ENCODE assay signal across 8 mouse cellular contexts in genomic region chr12:117688655-117689548, GRCm38 (mm10).
DNase-seq lines count a peak whose midpoint lies in the region; ATAC-seq and TF ChIP-seq lines count a peak whose summit lies in the region.

No protein-coding gene starts in this region.

- H3K36me3 ChIP-seq in forebrain, embryonic 14.5 days (ENCODE audit: control insufficient read depth, insufficient read depth, low read length): no peaks in the 10 kb centered on the region
- no peaks in the 10 kb centered on the region; the same call in 1 of the 2 replicates for H3K36me3 ChIP-seq in intestine, postnatal 0 days (ENCODE audit: control insufficient read depth, insufficient read depth)
- no peaks in the 10 kb centered on the region for H3K36me3 ChIP-seq in limb, embryonic 14.5 days (ENCODE audit: control insufficient read depth, insufficient read depth, low read length)
- H3K36me3 ChIP-seq in neural tube, embryonic 13.5 days: no peaks in the 10 kb centered on the region

- H3K9ac ChIP-seq in forebrain, embryonic 14.5 days (ENCODE audit: low read length): peak overlapping the region; percentile 72
- H3K9ac ChIP-seq in intestine, postnatal 0 days (ENCODE audit: low read depth, low read length): no peak overlapping the region
- H3K9ac ChIP-seq in limb, embryonic 14.5 days (ENCODE audit: low read depth, low read length, severe bottlenecking): peak overlapping the region; percentile 49
- H3K9ac ChIP-seq in neural tube, embryonic 13.5 days: peak overlapping the region; percentile 86

- TF ChIP-seq POLR2A in limb, embryonic 14.5 days (IDR thresholded peaks at IDR 0.05; ENCODE audit: borderline replicate concordance, extremely low read depth, insufficient read depth, insufficient read length): no peak

- ATAC-seq in forebrain, embryonic 14.5 days: peak; percentile 93
- ATAC-seq in intestine, postnatal 0 days: no peak
- peak; percentile 84 for ATAC-seq in limb, embryonic 14.5 days (ENCODE audit: low FRiP score, low read depth)
- ATAC-seq in neural tube, embryonic 13.5 days (ENCODE audit: low read depth): peak; percentile 90

- no peaks in the 10 kb centered on the region for H3K27me3 ChIP-seq in forebrain, embryonic 14.5 days (replicated peaks; ENCODE audit: control insufficient read depth, insufficient read depth, low read length)
- H3K27me3 ChIP-seq in intestine, postnatal 0 days (replicated peaks; ENCODE audit: control insufficient read depth, insufficient read depth, low read length): no peaks in the 10 kb centered on the region
- peaks cover 3% of the 10 kb centered on the region; the same call in 1 of the 2 replicates for H3K27me3 ChIP-seq in limb, embryonic 14.5 days (ENCODE audit: control insufficient read depth, insufficient read depth, low read length)
- H3K27me3 ChIP-seq in neural tube, embryonic 13.5 days: no peaks in the 10 kb centered on the region

- H3K4me1 ChIP-seq in forebrain, embryonic 14.5 days (ENCODE audit: control insufficient read depth, insufficient read depth, low read length): peaks cover 19% of the 10 kb centered on the region
- H3K4me1 ChIP-seq in intestine, postnatal 0 days (replicated peaks; ENCODE audit: control insufficient read depth, insufficient read depth, low read length): no peaks in the 10 kb centered on the region
- peaks cover 11% of the 10 kb centered on the region for H3K4me1 ChIP-seq in limb, embryonic 14.5 days (ENCODE audit: control insufficient read depth, insufficient read depth, low read length)
- peaks cover 89% of the 10 kb centered on the region for H3K4me1 ChIP-seq in neural tube, embryonic 13.5 days (replicated peaks)

- peak overlapping the region; percentile 91 for H3K27ac ChIP-seq in forebrain, embryonic 14.5 days (ENCODE audit: low read depth, low read length)
- no peak overlapping the region for H3K27ac ChIP-seq in intestine, postnatal 0 days (ENCODE audit: low read depth, low read length)
- no peak overlapping the region for H3K27ac ChIP-seq in limb, embryonic 14.5 days (replicated peaks; ENCODE audit: low read depth, low read length)
- peak overlapping the region; percentile 97 for H3K27ac ChIP-seq in neural tube, embryonic 13.5 days (replicated peaks)

- no peaks in the 10 kb centered on the region for H3K9me3 ChIP-seq in forebrain, embryonic 14.5 days (replicated peaks; ENCODE audit: control insufficient read depth, low read length)
- H3K9me3 ChIP-seq in intestine, postnatal 0 days (ENCODE audit: control insufficient read depth): no peaks in the 10 kb centered on the region
- H3K9me3 ChIP-seq in limb, embryonic 14.5 days (ENCODE audit: control insufficient read depth, low read length): no peaks in the 10 kb centered on the region
- no peaks in the 10 kb centered on the region for H3K9me3 ChIP-seq in neural tube, embryonic 13.5 days

- 1% methylated on average over 32 of the region's 32 CpGs for WGBS in forebrain, embryonic 14.5 days
- 19% methylated on average over 32 of the region's 32 CpGs for WGBS in intestine, postnatal 0 days
- 6% methylated on average over 32 of the region's 32 CpGs for WGBS in limb, embryonic 14.5 days
- WGBS in neural tube, embryonic 13.5 days: 8% methylated on average over 32 of the region's 32 CpGs

- peak overlapping the region; percentile 59 for H3K4me2 ChIP-seq in forebrain, embryonic 14.5 days (ENCODE audit: low read length)
- peak overlapping the region; percentile 57 for H3K4me2 ChIP-seq in intestine, postnatal 0 days (replicated peaks; ENCODE audit: low read depth)
- H3K4me2 ChIP-seq in limb, embryonic 14.5 days (replicated peaks; ENCODE audit: low read depth, low read length, severe bottlenecking): peak overlapping the region; percentile 77
- H3K4me2 ChIP-seq in neural tube, embryonic 13.5 days: peak overlapping the region; percentile 79

- no peak for TF ChIP-seq CTCF in intestine, postnatal 0 days (IDR thresholded peaks at IDR 0.05; ENCODE audit: low read depth)

- DNase-seq in gastrocnemius, postnatal 10 days: peak; percentile 8
- no peak for DNase-seq in gastrocnemius, postnatal 4 days (ENCODE audit: low spot score in 2 of 2)
- DNase-seq in cerebellum, adult 11-12 months: peak; percentile 27
- peak; percentile 89 for DNase-seq in forebrain, embryonic 14.5 days (ENCODE audit: low spot score)
- DNase-seq in limb, embryonic 14.5 days (ENCODE audit: low spot score): peak; percentile 64
- no peak for DNase-seq in thymus, postnatal 10 days (ENCODE audit: low spot score in 2 of 2)

- peak overlapping the region; percentile 44 for H3K4me3 ChIP-seq in forebrain, embryonic 14.5 days (ENCODE audit: low read depth, low read length)
- peak overlapping the region; percentile 16; the same call in 1 of the 2 replicates for H3K4me3 ChIP-seq in intestine, postnatal 0 days (ENCODE audit: low read depth, low read length)
- H3K4me3 ChIP-seq in limb, embryonic 14.5 days (replicated peaks; ENCODE audit: low read length): peak overlapping the region; percentile 39
- H3K4me3 ChIP-seq in neural tube, embryonic 13.5 days: peak overlapping the region; percentile 58

Comparison
In these comparisons a context has a peak if more than half of its experiments do, and no peak if none do; other contexts are left out.
1. DNase-seq: peak in gastrocnemius, postnatal 10 days (single experiment), cerebellum, adult 11-12 months (single experiment), forebrain, embryonic 14.5 days (single experiment) and limb, embryonic 14.5 days (single experiment); none in gastrocnemius, postnatal 4 days (0 of 2) and thymus, postnatal 10 days (0 of 2).
2. H3K27ac ChIP-seq: peak in forebrain, embryonic 14.5 days (single experiment) and neural tube, embryonic 13.5 days (single experiment); none in intestine, postnatal 0 days (single experiment) and limb, embryonic 14.5 days (single experiment).
3. Peak in every context shown above with its lines, with median percentiles within 50 percentile points of each other: H3K4me2 ChIP-seq and H3K4me3 ChIP-seq.